Mouse (Mus musculus) midbrain, embryonic 13.5 days (tissue): ENCODE data around the gene Slc17a4. TPM values are rescaled to one million over a fixed set of nuclear protein-coding genes. Genes with fewer than 3 reads are reported as not detected.

ENCODE experiments used
- ATAC-seq: fragments of 200-750 bp; cut with Nextera tagmentation; 2 replicates; pipeline ENCODE4 v1.8.0; 2017; ENCODE audit warnings: mild to moderate bottlenecking, moderate TSS enrichment, moderate library complexity
- H3K27ac ChIP-seq: fragments of 300-500 bp; sonication (generic); 2 replicates; pipeline ENCODE4 v1.5.1; 2015; ENCODE audit warnings: inconsistent platforms, mild to moderate bottlenecking, moderate library complexity
- H3K27me3 ChIP-seq: fragments of 300-500 bp; sonication (generic); 2 replicates; pipeline ENCODE4 v1.6.1; 2015; ENCODE audit warnings: mild to moderate bottlenecking, inconsistent platforms
- H3K36me3 ChIP-seq: fragments of 300-500 bp; sonication (generic); 2 replicates; pipeline ENCODE4 v1.6.1; 2015; ENCODE audit warnings: mild to moderate bottlenecking, inconsistent platforms
- H3K4me1 ChIP-seq: fragments of 300-500 bp; sonication (generic); replicated peaks from 2 replicates; pipeline ENCODE4 v1.6.1; 2015; ENCODE audit warnings: inconsistent platforms
- H3K4me2 ChIP-seq: fragments of 300-500 bp; sonication (generic); replicated peaks from 2 replicates; pipeline ENCODE4 v1.6.1; 2015; ENCODE audit warnings: moderate library complexity, mild to moderate bottlenecking, inconsistent platforms
- H3K4me3 ChIP-seq: fragments of 300-500 bp; sonication (generic); replicated peaks from 2 replicates; pipeline ENCODE4 v1.5.1; 2015; ENCODE audit warnings: mild to moderate bottlenecking, inconsistent platforms
- H3K9ac ChIP-seq: fragments of 300-500 bp; sonication (generic); replicated peaks from 2 replicates; pipeline ENCODE4 v1.6.1; 2015; ENCODE audit warnings: mild to moderate bottlenecking, inconsistent platforms
- H3K9me3 ChIP-seq: fragments of 300-500 bp; sonication (generic); 2 replicates; pipeline ENCODE4 v1.6.1; 2016; ENCODE audit warnings: mild to moderate bottlenecking, inconsistent platforms
- WGBS: fragments of 180-500 bp; shearing (Covaris S2); methylation state at CpG from one replicate; pipeline ENCODE4 v1.1.7; 2015; 5-methylcytosine and 5-hydroxymethylcytosine counted together
- polyA plus RNA-seq: library from polyadenylated mRNA; unstranded; fragments of >200 nt; fragmentation: Nextera tagmentation; extraction: Ambion mirVana; gene quantifications from 2 replicates; pipeline ENCODE4 v1.2.1, GENCODE M21; 2015

Slc17a4 gene
- polyA plus RNA-seq, 1 experiment from 2014 or later: not detected

GRCm38 (mm10) chr13:23887026-23887725 is 27.6 kb downstream of the Slc17a4 start:
- 83% methylated on average over 3 of the region's 3 CpGs for WGBS
- Histone ChIP-seq H3K9ac (no peak overlapping the region), H3K4me2 (no peak overlapping the region), H3K9me3 (no peaks in the 10 kb centered on the region), H3K27ac (no peak overlapping the region), H3K27me3 (no peaks in the 10 kb centered on the region), H3K36me3 (no peaks in the 10 kb centered on the region), H3K4me1 (no peaks in the 10 kb centered on the region), H3K4me3 (no peak overlapping the region)
- ATAC-seq: no peak

GRCm38 (mm10) chr13:23885540-23885939 is 29.3 kb downstream of the Slc17a4 start:
- Histone ChIP-seq H3K4me3 (no peak overlapping the region), H3K4me2 (no peak overlapping the region), H3K9ac (no peak overlapping the region), H3K27ac (no peak overlapping the region), H3K9me3 (no peaks in the 10 kb centered on the region), H3K36me3 (no peaks in the 10 kb centered on the region), H3K27me3 (no peaks in the 10 kb centered on the region), H3K4me1 (no peaks in the 10 kb centered on the region)
- WGBS: 31% methylated on average over 2 of the region's 2 CpGs
- 0 out of 2 replicates have a peak, but pooled peaks have one; percentile 40 for ATAC-seq

GRCm38 (mm10) chr13:23879636-23880035 is 35.2 kb downstream of the Slc17a4 start:
- Histone ChIP-seq H3K4me2 (no peak overlapping the region), H3K4me3 (no peak overlapping the region), H3K36me3 (no peaks in the 10 kb centered on the region), H3K9me3 (no peaks in the 10 kb centered on the region), H3K27me3 (no peaks in the 10 kb centered on the region), H3K4me1 (no peaks in the 10 kb centered on the region), H3K27ac (no peak overlapping the region), H3K9ac (no peak overlapping the region)
- no peak for ATAC-seq
- 86% methylated on average over 5 of the region's 5 CpGs for WGBS

- no peak overlapping the region for H3K27ac ChIP-seq
- no peaks in the 10 kb centered on the region for H3K36me3 ChIP-seq
- no peak overlapping the region for H3K4me3 ChIP-seq
- H3K4me2 ChIP-seq: no peak overlapping the region
- H3K9ac ChIP-seq: no peak overlapping the region
- WGBS: 85% methylated on average over 3 of the region's 3 CpGs
- no peaks in the 10 kb centered on the region for H3K27me3 ChIP-seq
- H3K4me1 ChIP-seq: no peaks in the 10 kb centered on the region
- ATAC-seq: no peak
- no peaks in the 10 kb centered on the region for H3K9me3 ChIP-seq
Observed at GRCm38 (mm10) chr13:23879106-23879505, 35.7 kb downstream of the Slc17a4 start.

- Histone ChIP-seq H3K9ac (no peak overlapping the region), H3K9me3 (no peaks in the 10 kb centered on the region), H3K27ac (no peak overlapping the region), H3K27me3 (no peaks in the 10 kb centered on the region), H3K4me2 (no peak overlapping the region), H3K36me3 (no peaks in the 10 kb centered on the region), H3K4me3 (no peak overlapping the region), H3K4me1 (no peaks in the 10 kb centered on the region)
- 84% methylated on average over 5 of the region's 5 CpGs for WGBS
- no peak for ATAC-seq
Observed at GRCm38 (mm10) chr13:23873141-23873540, 41.7 kb downstream of the Slc17a4 start.

GRCm38 (mm10) chr13:23869996-23870395 is 44.8 kb downstream of the Slc17a4 start:
- Histone ChIP-seq H3K27me3 (no peaks in the 10 kb centered on the region), H3K36me3 (no peaks in the 10 kb centered on the region), H3K9me3 (no peaks in the 10 kb centered on the region), H3K4me2 (no peak overlapping the region), H3K9ac (no peak overlapping the region), H3K4me3 (no peak overlapping the region), H3K4me1 (no peaks in the 10 kb centered on the region), H3K27ac (no peak overlapping the region)
- 79% methylated on average over 3 of the region's 3 CpGs for WGBS
- no peak for ATAC-seq

- Histone ChIP-seq H3K36me3 (no peaks in the 10 kb centered on the region), H3K27me3 (no peaks in the 10 kb centered on the region), H3K9me3 (no peaks in the 10 kb centered on the region), H3K9ac (no peak overlapping the region), H3K4me3 (no peak overlapping the region), H3K4me2 (no peak overlapping the region), H3K27ac (no peak overlapping the region), H3K4me1 (no peaks in the 10 kb centered on the region)
- no peak for ATAC-seq
- 91% methylated on average over 8 of the region's 8 CpGs for WGBS
Observed at GRCm38 (mm10) chr13:23868790-23869533, 45.8 kb downstream of the Slc17a4 start.

- no peak for ATAC-seq
Observed at GRCm38 (mm10) chr13:23867405-23867804, 47.4 kb downstream of the Slc17a4 start, which contains the start of gene Slc17a1. TSS of gene Slc17a1 (plus strand) at chr13:23867750.

GRCm38 (mm10) chr13:23867000-23867399 is 47.8 kb downstream of the Slc17a4 start:
- H3K9ac ChIP-seq: no peak overlapping the region
- no peak overlapping the region for H3K27ac ChIP-seq
- H3K4me3 ChIP-seq: no peak overlapping the region
- H3K4me2 ChIP-seq: no peak overlapping the region
- no peaks in the 10 kb centered on the region for H3K9me3 ChIP-seq
- no peak for ATAC-seq
- H3K36me3 ChIP-seq: no peaks in the 10 kb centered on the region
- WGBS: 95% methylated on average over 6 of the region's 6 CpGs
- no peaks in the 10 kb centered on the region for H3K27me3 ChIP-seq
- H3K4me1 ChIP-seq: no peaks in the 10 kb centered on the region

More at GRCm38 (mm10) chr13:23867405-23867804, 47.4 kb downstream of the Slc17a4 start, which contains the start of gene Slc17a1:
- Histone ChIP-seq H3K27ac (no peak within 1 kb of the TSS), H3K4me3 (no peak within 1 kb of the TSS), H3K9me3 (no peaks in the 10 kb centered on the region), H3K4me2 (no peak within 1 kb of the TSS), H3K9ac (no peak within 1 kb of the TSS), H3K36me3 (no peaks in the 10 kb centered on the region), H3K27me3 (no peaks in the 10 kb centered on the region), H3K4me1 (no peaks in the 10 kb centered on the region)
- WGBS: 92% methylated on average over 7 of the region's 7 CpGs

- Histone ChIP-seq H3K27ac (no peak overlapping the region), H3K4me3 (no peak overlapping the region), H3K36me3 (no peaks in the 10 kb centered on the region), H3K9me3 (no peaks in the 10 kb centered on the region), H3K27me3 (no peaks in the 10 kb centered on the region), H3K4me1 (no peaks in the 10 kb centered on the region), H3K9ac (no peak overlapping the region), H3K4me2 (no peak overlapping the region)
- 87% methylated on average over 9 of the region's 9 CpGs for WGBS
- ATAC-seq: no peak
Observed at GRCm38 (mm10) chr13:23866086-23866710, 48.6 kb downstream of the Slc17a4 start.

- Histone ChIP-seq H3K4me1 (no peaks in the 10 kb centered on the region), H3K36me3 (no peaks in the 10 kb centered on the region), H3K9ac (no peak overlapping the region), H3K9me3 (no peaks in the 10 kb centered on the region), H3K4me3 (no peak overlapping the region), H3K27me3 (no peaks in the 10 kb centered on the region), H3K27ac (no peak overlapping the region), H3K4me2 (no peak overlapping the region)
- ATAC-seq: no peak
- 87% methylated on average over 9 of the region's 9 CpGs for WGBS
Observed at GRCm38 (mm10) chr13:23864711-23865110, 50.1 kb downstream of the Slc17a4 start.

GRCm38 (mm10) chr13:23861815-23862214 is 53.0 kb downstream of the Slc17a4 start:
- Histone ChIP-seq H3K9ac (no peak overlapping the region), H3K27me3 (no peaks in the 10 kb centered on the region), H3K4me2 (no peak overlapping the region)

More at GRCm38 (mm10) chr13:23861815-23862214, 53.0 kb downstream of the Slc17a4 start:
- no peak overlapping the region for H3K4me3 ChIP-seq
- ATAC-seq: no peak
- no peaks in the 10 kb centered on the region for H3K4me1 ChIP-seq
- H3K36me3 ChIP-seq: no peaks in the 10 kb centered on the region
- H3K27ac ChIP-seq: no peak overlapping the region
- H3K9me3 ChIP-seq: no peaks in the 10 kb centered on the region
